Mouse (Mus musculus) kidney, embryonic 15.5 days (tissue): ENCODE results near the gene Ccdc70. TPM values are rescaled to one million over a fixed set of nuclear protein-coding genes. Genes with fewer than 3 reads are reported as not detected.
A peak's percentile ranks its signal among the peaks of the same experiment; 100 is the strongest.

Experiments used
- ATAC-seq: fragments of 200-750 bp; cut with Nextera tagmentation; replicated peaks from 2 replicates; pipeline ENCODE4 v1.8.0; 2017; ENCODE audit warnings: moderate TSS enrichment; ENCODE audit not compliant: low FRiP score
- H3K27ac ChIP-seq: fragments of 300-500 bp; sonication (generic); 2 replicates; pipeline ENCODE4 v1.5.1; 2015; ENCODE audit warnings: mild to moderate bottlenecking, inconsistent platforms
- H3K27me3 ChIP-seq: fragments of 300-500 bp; sonication (generic); 2 replicates; pipeline ENCODE4 v1.6.1; 2015; ENCODE audit warnings: inconsistent platforms
- H3K36me3 ChIP-seq: fragments of 300-500 bp; sonication (generic); 2 replicates; pipeline ENCODE4 v1.6.1; 2015; ENCODE audit warnings: inconsistent platforms
- H3K4me1 ChIP-seq: fragments of 300-500 bp; sonication (generic); 2 replicates; pipeline ENCODE4 v1.6.1; 2015; ENCODE audit warnings: inconsistent platforms
- H3K4me2 ChIP-seq: fragments of 300-500 bp; sonication (generic); 2 replicates; pipeline ENCODE4 v1.6.1; 2015; ENCODE audit warnings: moderate library complexity, mild to moderate bottlenecking, inconsistent platforms
- H3K4me3 ChIP-seq: fragments of 300-500 bp; sonication (generic); replicated peaks from 2 replicates; pipeline ENCODE4 v1.5.1; 2015; ENCODE audit warnings: mild to moderate bottlenecking, inconsistent platforms
- H3K9ac ChIP-seq: fragments of 300-500 bp; sonication (generic); 2 replicates; pipeline ENCODE4 v1.6.1; 2015; ENCODE audit warnings: mild to moderate bottlenecking, inconsistent platforms
- H3K9me3 ChIP-seq: fragments of 300-500 bp; sonication (generic); replicated peaks from 2 replicates; pipeline ENCODE4 v1.6.1; 2016; ENCODE audit warnings: inconsistent platforms
- WGBS: fragments of 180-500 bp; shearing (Covaris S2); methylation state at CpG from one replicate; pipeline ENCODE4 v1.1.7; 2015; ENCODE audit warnings: mixed read lengths; 5-methylcytosine and 5-hydroxymethylcytosine counted together
- polyA plus RNA-seq: library from polyadenylated mRNA; unstranded; fragments of >200 nt; fragmentation: Nextera tagmentation; extraction: Ambion mirVana; gene quantifications from 2 replicates; pipeline ENCODE4 v1.2.1, GENCODE M21; 2015

The Ccdc70 gene
- polyA plus RNA-seq, 1 experiment from 2014 or later, result not detected

DNA sequence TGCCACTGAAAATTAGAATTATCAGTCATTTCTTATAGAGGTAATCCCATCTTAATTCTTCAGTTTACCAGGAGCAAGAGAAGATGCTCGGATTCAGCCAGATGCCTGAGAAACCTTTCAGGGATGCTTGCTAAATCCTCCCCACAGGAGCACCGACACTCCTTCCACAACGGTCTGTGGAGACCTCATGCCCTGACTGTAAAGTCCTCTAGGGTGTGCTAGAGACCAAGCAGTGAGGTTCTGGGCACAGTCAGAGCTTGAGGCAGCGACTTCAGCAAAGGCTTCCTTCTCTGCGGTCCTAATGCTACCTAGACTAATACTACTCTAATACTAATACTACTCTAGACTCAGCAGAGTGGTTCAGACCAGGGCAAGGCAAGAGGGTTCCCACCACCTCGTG lies 22.6 kb downstream of the Ccdc70 start:
- no peak overlapping the region for H3K4me3 ChIP-seq
- ATAC-seq, result peak; percentile 82; the same call in 1 of the 2 replicates
- no peak overlapping the region for H3K9ac ChIP-seq

DNA sequence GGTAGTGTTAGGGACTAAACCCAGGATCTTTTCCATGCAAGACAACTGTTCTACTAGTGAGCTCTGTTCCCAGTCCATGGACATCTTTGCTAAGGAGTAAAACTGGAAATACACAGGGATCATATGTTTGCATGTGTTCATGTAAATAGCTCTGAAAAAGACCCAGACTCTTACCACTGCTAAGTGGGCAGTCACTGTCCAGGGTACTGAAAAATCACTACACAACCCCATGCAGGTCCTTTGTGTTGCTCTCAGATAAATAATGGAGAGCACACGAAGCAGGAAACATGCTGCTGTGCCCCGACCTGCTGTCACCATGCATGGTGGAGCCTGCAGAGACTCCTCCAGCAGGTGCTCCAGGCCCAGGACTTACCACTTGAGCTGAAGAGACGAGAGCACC lies 25.6 kb downstream of the Ccdc70 start:
- Histone ChIP-seq H3K4me2 (no peak overlapping the region), H3K27ac (no peak overlapping the region), H3K9ac (no peak overlapping the region), H3K4me1 (no peaks in the 10 kb centered on the region), H3K9me3 (no peaks in the 10 kb centered on the region), H3K27me3 (no peaks in the 10 kb centered on the region), H3K36me3 (no peaks in the 10 kb centered on the region), H3K4me3 (no peak overlapping the region)
- ATAC-seq, result no peak
- WGBS, result 49% methylated on average over 3 of the region's 3 CpGs

More for the DNA sequence above, 22.6 kb downstream of the Ccdc70 start:
- H3K36me3 ChIP-seq, result no peaks in the 10 kb centered on the region
- no peaks in the 10 kb centered on the region for H3K9me3 ChIP-seq
- no peak overlapping the region for H3K27ac ChIP-seq
- WGBS, result 23% methylated on average over 6 of the region's 6 CpGs
- no peaks in the 10 kb centered on the region for H3K4me1 ChIP-seq
- H3K4me2 ChIP-seq, result no peak overlapping the region
- H3K27me3 ChIP-seq, result no peaks in the 10 kb centered on the region

DNA sequence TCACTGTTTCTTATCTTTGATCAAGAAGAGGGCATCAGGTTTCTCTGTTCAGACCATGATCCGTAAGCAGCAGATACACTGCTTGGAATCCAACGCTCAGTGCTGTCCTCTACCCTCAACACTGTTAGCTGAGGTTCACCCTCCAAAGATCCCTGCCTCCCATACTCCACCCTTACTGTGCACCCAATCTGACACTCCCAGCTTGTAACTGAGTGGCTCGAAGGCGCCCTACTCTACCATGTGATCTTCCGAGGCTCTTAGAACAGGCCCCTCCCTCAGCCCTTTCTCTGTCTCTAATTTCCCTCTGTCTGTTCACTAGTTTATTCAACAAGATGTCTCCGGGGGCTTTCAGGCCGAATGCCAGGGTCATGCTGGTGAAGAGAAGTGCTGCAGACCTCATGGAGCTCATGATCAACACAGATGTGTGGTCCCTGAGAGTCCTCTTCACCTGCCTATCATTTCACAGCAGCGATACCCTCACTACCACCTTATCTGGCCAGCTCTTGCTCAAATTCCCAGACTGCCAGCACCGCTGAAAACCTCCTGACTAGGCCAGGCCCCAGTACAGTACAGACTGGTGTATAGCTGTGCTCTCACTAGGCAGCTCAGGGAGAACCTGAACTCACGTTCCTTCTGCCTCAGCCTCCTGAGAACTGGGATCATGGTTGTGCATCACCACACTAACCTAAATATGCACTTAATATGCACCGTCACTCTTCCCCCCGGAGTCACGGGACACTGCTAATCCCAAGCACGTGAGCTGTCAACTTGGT lies 35.4 kb downstream of the Ccdc70 start:
- Histone ChIP-seq H3K4me3 (no peak overlapping the region), H3K27me3 (no peaks in the 10 kb centered on the region), H3K27ac (no peak overlapping the region), H3K36me3 (no peaks in the 10 kb centered on the region), H3K4me1 (no peaks in the 10 kb centered on the region), H3K4me2 (no peak overlapping the region), H3K9ac (no peak overlapping the region), H3K9me3 (no peaks in the 10 kb centered on the region)
- 84% methylated on average over 14 of the region's 14 CpGs for WGBS
- no peak for ATAC-seq

DNA sequence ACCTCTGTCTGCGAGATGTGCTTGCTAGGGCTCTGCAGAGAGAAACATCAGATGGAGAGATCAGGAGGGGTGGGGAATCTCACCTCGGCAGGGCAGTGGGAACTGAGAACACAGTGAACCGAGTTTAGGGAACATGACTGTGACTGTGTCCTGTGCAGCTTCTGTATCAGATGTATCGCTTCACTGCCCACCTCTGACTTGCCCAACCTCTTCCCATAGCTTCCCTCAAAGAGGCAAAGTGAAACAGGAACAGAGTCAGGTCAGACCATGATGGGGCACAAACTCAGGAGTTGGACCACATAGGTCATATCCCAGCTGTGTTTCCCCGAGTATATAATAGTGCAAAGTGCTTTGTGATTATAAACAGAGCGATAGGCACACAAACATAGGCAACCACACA lies 36.8 kb downstream of the Ccdc70 start:
- no peaks in the 10 kb centered on the region for H3K27me3 ChIP-seq

DNA sequence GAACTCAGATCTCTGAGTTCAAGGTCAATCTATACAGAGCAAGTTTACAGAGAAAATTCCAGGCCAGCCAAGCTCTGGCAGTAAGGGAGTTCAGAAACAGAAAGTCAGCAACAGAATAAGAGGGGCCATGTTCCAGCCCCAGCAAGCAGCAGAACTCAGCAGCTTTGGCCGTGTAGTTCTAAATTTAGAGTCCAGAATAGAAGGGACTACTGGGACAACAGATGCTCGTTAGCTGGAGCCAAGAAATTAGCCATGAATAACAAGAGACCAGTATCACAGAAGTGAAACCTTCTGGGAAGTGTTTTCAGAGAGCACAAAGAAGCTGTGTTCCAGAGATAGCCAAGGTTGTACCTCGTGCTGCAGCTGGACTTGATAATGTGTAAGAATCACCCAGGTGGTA lies 39.8 kb downstream of the Ccdc70 start:
- Histone ChIP-seq H3K9me3 (no peaks in the 10 kb centered on the region), H3K36me3 (no peaks in the 10 kb centered on the region), H3K4me1 (no peaks in the 10 kb centered on the region), H3K4me3 (no peak overlapping the region), H3K4me2 (no peak overlapping the region), H3K27me3 (no peaks in the 10 kb centered on the region), H3K9ac (no peak overlapping the region), H3K27ac (no peak overlapping the region)
- ATAC-seq, result no peak
- 71% methylated on average over 3 of the region's 3 CpGs for WGBS

More for the DNA sequence above, 36.8 kb downstream of the Ccdc70 start:
- Histone ChIP-seq H3K9me3 (no peaks in the 10 kb centered on the region), H3K36me3 (no peaks in the 10 kb centered on the region), H3K9ac (no peak overlapping the region), H3K4me1 (no peaks in the 10 kb centered on the region), H3K4me3 (no peak overlapping the region), H3K4me2 (no peak overlapping the region), H3K27ac (no peak overlapping the region)
- 68% methylated on average over 6 of the region's 6 CpGs for WGBS
- no peak for ATAC-seq

DNA sequence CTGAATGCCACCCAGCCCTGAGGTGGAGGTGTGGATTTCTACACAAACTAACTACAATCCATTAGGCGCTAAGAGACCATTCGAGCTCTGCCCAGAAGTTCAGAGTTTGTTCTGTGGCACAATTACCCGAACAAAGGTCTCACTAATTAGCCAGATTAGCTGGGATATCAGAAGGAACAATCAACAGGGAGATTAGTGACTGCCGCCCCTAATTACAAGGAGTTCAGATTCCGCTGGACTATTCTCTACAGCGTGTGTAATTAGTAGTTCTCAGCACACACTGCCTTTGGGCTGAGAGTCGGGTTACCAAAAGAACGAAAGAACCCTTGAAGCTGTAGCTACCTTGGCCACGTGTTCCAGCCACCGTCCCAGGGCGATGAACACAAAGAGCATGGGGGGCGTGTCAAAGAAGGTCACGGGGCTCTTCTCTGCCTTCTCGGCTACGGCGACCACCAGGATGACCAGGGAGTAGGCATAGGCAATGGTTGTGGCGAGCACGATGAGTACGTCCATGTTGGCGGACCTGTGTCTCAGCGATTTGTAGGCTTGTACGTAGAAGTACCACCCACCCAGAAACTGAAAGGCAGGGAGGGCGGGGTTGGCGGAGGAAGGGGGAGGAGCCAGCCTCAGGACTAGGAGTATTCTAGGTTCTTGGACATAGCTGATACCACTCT lies 43.6 kb downstream of the Ccdc70 start:
- 63% methylated on average over 24 of the region's 24 CpGs for WGBS
- Histone ChIP-seq H3K4me3 (no peak overlapping the region), H3K27me3 (no peaks in the 10 kb centered on the region), H3K4me1 (no peaks in the 10 kb centered on the region), H3K9ac (no peak overlapping the region), H3K27ac (no peak overlapping the region), H3K4me2 (no peak overlapping the region), H3K9me3 (no peaks in the 10 kb centered on the region), H3K36me3 (no peaks in the 10 kb centered on the region)
- 0 out of 2 replicates have a peak, but pooled peaks have one; percentile 29 for ATAC-seq

DNA sequence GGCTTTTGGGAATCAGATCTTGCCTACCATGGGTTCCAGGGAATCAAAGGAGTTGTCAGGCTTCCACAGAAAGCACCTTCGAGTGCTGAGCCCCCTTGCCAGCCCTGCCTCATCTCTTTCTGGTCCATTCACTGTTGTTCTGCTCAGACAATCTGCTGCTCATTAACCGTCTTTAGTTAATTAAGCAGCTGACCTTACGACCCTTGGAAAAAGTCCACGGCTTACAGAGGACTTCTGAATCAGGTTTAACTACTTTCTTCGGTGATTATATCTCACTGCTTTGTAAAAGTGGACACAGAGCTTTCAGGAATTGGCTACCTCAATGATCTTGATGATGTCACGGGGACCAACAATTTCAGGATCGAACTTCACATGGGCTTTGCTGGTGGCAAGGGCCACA lies 48.2 kb downstream of the Ccdc70 start:
- no peak overlapping the region for H3K4me2 ChIP-seq
- no peak overlapping the region for H3K27ac ChIP-seq
- 59% methylated on average over 7 of the region's 7 CpGs for WGBS
- H3K4me3 ChIP-seq, result no peak overlapping the region
- H3K9me3 ChIP-seq, result no peaks in the 10 kb centered on the region
- H3K27me3 ChIP-seq, result no peaks in the 10 kb centered on the region
- H3K4me1 ChIP-seq, result no peaks in the 10 kb centered on the region
- H3K36me3 ChIP-seq, result no peaks in the 10 kb centered on the region
- no peak for ATAC-seq
- H3K9ac ChIP-seq, result no peak overlapping the region

DNA sequence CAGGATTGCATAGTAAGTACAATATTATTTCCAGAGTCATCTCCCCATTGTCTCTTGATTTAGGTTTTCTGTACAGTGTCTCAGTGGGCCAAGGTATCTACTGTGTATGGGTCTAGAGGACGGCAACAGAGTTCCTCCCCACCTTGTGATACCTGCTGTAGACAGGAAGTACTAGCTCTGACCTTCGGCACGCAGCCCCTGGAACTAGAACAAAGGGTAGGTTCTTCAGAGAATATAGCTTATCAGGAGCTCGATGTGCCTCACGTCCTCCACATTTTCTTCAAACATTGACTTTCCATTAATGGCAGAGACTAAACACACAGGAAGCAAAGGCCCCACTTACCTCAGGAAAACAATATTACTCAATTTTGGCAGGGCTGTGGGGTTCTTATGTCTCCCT lies 49.9 kb downstream of the Ccdc70 start:
- no peak overlapping the region for H3K4me3 ChIP-seq
- no peak overlapping the region for H3K4me2 ChIP-seq
- H3K27me3 ChIP-seq, result no peaks in the 10 kb centered on the region
- H3K27ac ChIP-seq, result no peak overlapping the region
- no peaks in the 10 kb centered on the region for H3K9me3 ChIP-seq
- no peaks in the 10 kb centered on the region for H3K4me1 ChIP-seq
- WGBS, result 88% methylated on average over 5 of the region's 5 CpGs
- H3K9ac ChIP-seq, result no peak overlapping the region
- H3K36me3 ChIP-seq, result no peaks in the 10 kb centered on the region
- no peak for ATAC-seq

DNA sequence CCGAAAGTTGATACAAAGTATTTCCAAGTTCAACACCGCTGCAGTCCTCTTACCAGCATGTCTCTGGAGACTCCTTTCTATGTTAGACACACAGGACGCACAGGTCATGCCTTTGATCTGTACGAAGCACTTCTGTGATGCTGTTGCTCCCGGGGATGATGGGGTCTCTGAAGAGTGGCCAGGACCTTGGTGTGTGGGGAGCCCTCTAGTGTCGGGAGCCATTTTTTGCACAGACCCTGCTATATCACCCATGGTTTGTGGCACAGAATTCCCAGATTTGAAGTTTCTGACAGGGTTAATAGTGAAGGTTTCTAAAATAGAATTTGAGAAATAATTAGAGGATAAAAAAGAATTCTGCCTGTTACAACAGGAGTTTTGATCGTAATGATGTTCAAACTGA lies 52.7 kb downstream of the Ccdc70 start:
- H3K4me2 ChIP-seq, result no peak overlapping the region
- no peaks in the 10 kb centered on the region for H3K9me3 ChIP-seq
- H3K27ac ChIP-seq, result no peak overlapping the region
- H3K36me3 ChIP-seq, result no peaks in the 10 kb centered on the region
- WGBS, result 58% methylated on average over 7 of the region's 7 CpGs
- H3K27me3 ChIP-seq, result no peaks in the 10 kb centered on the region
- H3K4me3 ChIP-seq, result no peak overlapping the region
- no peak for ATAC-seq
- H3K9ac ChIP-seq, result no peak overlapping the region
- no peaks in the 10 kb centered on the region for H3K4me1 ChIP-seq

Other genes with a start within 250 kb of the Ccdc70 start
- not detected in 2 replicates for gene Defa24, start 235.3 kb upstream of the Ccdc70 start, polyA plus RNA-seq
- not detected in 2 replicates for gene Defb50, start 146.2 kb upstream of the Ccdc70 start, polyA plus RNA-seq
- not detected in 2 replicates for gene Defb2, start 129.8 kb upstream of the Ccdc70 start, polyA plus RNA-seq
- gene Defb10, start 110.9 kb upstream of the Ccdc70 start, polyA plus RNA-seq, result not detected in 2 replicates
- not detected in 2 replicates for gene Defb9, start 84.4 kb upstream of the Ccdc70 start, polyA plus RNA-seq
- 0.65 TPM in 1 of 2 replicates, not detected in the other for gene Defb11, start 63.4 kb upstream of the Ccdc70 start, polyA plus RNA-seq
- gene Defb15, start 37.1 kb upstream of the Ccdc70 start, polyA plus RNA-seq, result not detected in 2 replicates
- not detected in 2 replicates for gene Defb35, start 31.4 kb upstream of the Ccdc70 start, polyA plus RNA-seq
- gene Defb13, start 23.0 kb upstream of the Ccdc70 start, polyA plus RNA-seq, result not detected in 2 replicates
- not detected in 2 replicates for gene Fam90a1a, start 11.1 kb upstream of the Ccdc70 start, polyA plus RNA-seq
- 0.68 and 0.96 TPM in 2 replicates for gene Atp7b, start 90.5 kb downstream of the Ccdc70 start, polyA plus RNA-seq
- 33.2 and 36.2 TPM in 2 replicates for gene Alg11, start 90.9 kb downstream of the Ccdc70 start, polyA plus RNA-seq
- 0.28 and 0.38 TPM in 2 replicates for gene Nek5, start 155.3 kb downstream of the Ccdc70 start, polyA plus RNA-seq
- gene Nek3, start 196.7 kb downstream of the Ccdc70 start, polyA plus RNA-seq, result 4.8 and 5.5 TPM in 2 replicates
- gene Ckap2, start 216.0 kb downstream of the Ccdc70 start, polyA plus RNA-seq, result 39.9 and 41.7 TPM in 2 replicates
- gene Vps36, start 223.0 kb downstream of the Ccdc70 start, polyA plus RNA-seq, result 38.3 and 40.6 TPM in 2 replicates